Mouse (Mus musculus): ENCODE measurements around the gene Arhgdia. TPM values are rescaled to one million over a fixed set of nuclear protein-coding genes. Genes with fewer than 3 reads are reported as not detected.

Gene Arhgdia
- total RNA-seq, 2 experiments from 2014 or later: 281 to 286 TPM

Small RNA genes within 50 kb of the gene (microRNA-seq; reads per million reads assigned to microRNA genes)
- not detected for gene Mir6936

Other genes with a start within 250 kb of the Arhgdia start
- gene Actg1, start 233.1 kb downstream of the Arhgdia start, total RNA-seq (2021): 100 to 1,000 TPM; 954 to 956 TPM
- gene Fscn2, start 220.1 kb downstream of the Arhgdia start, total RNA-seq (2021): under 1 TPM; 0.15 to 0.45 TPM
- gene Faap100, start 202.9 kb downstream of the Arhgdia start, total RNA-seq (2021): 10 to 100 TPM; 19.5 to 26.4 TPM
- gene Nploc4, start 143.9 kb downstream of the Arhgdia start, total RNA-seq (2021): 10 to 100 TPM; 59.7 to 67.0 TPM
- 1 to 10 TPM in 1 of 2 experiments, under 1 TPM in 1; 0.30 to 2.6 TPM for gene Tspan10, start 139.0 kb downstream of the Arhgdia start, total RNA-seq (2021)
- gene Pde6g, start 128.1 kb downstream of the Arhgdia start, total RNA-seq (2021): under 1 TPM in 1 of 2 experiments, not detected in 1; 0.94 TPM
- 10 to 100 TPM; 59.0 to 82.0 TPM for gene Oxld1, start 123.6 kb downstream of the Arhgdia start, total RNA-seq (2021)
- 10 to 100 TPM; 16.1 to 18.8 TPM for gene Ccdc137, start 123.5 kb downstream of the Arhgdia start, total RNA-seq (2021)
- 10 to 100 TPM; 20.6 to 20.9 TPM for gene Arl16, start 114.0 kb downstream of the Arhgdia start, total RNA-seq (2021)
- 100 to 1,000 TPM; 179 to 189 TPM for gene Mrpl12, start 97.0 kb downstream of the Arhgdia start, total RNA-seq (2021)
- gene Slc25a10, start 89.8 kb downstream of the Arhgdia start, total RNA-seq (2021): 10 to 100 TPM; 58.5 to 60.9 TPM
- 10 to 100 TPM in 1 of 2 experiments, 1 to 10 TPM in 1; 9.6 to 15.7 TPM for gene Gcgr, start 50.9 kb downstream of the Arhgdia start, total RNA-seq (2021)
- 10 to 100 TPM; 60.0 to 62.2 TPM for gene Mcrip1, start 31.9 kb downstream of the Arhgdia start, total RNA-seq (2021)
- gene Ppp1r27, start 30.5 kb downstream of the Arhgdia start, total RNA-seq (2021): 10 to 100 TPM in 1 of 2 experiments, 1 to 10 TPM in 1; 7.1 to 21.8 TPM
- gene P4hb, start 8.4 kb downstream of the Arhgdia start, total RNA-seq (2021): 100 to 1,000 TPM; 424 to 571 TPM
- gene Alyref, start 16.7 kb upstream of the Arhgdia start, total RNA-seq (2021): 100 to 1,000 TPM; 112 to 114 TPM
- gene Anapc11, start 16.8 kb upstream of the Arhgdia start, total RNA-seq (2021): 10 to 100 TPM; 73.1 to 86.4 TPM
- 1 to 10 TPM; 1.0 to 1.3 TPM for gene Npb, start 26.9 kb upstream of the Arhgdia start, total RNA-seq (2021)
- 100 to 1,000 TPM; 144 to 150 TPM for gene Pcyt2, start 36.3 kb upstream of the Arhgdia start, total RNA-seq (2021)
- 10 to 100 TPM; 33.2 to 40.3 TPM for gene Sirt7, start 43.6 kb upstream of the Arhgdia start, total RNA-seq (2021)
- 10 to 100 TPM; 41.1 to 46.5 TPM for gene Mafg, start 52.0 kb upstream of the Arhgdia start, total RNA-seq (2021)
- gene Pycr1, start 62.1 kb upstream of the Arhgdia start, total RNA-seq (2021): 1 to 10 TPM; 5.1 to 5.2 TPM
- 1 to 10 TPM; 3.2 to 7.6 TPM for gene Myadml2, start 66.5 kb upstream of the Arhgdia start, total RNA-seq (2021)
- gene Notum, start 79.6 kb upstream of the Arhgdia start, total RNA-seq (2021): 10 to 100 TPM; 12.4 to 13.3 TPM
- gene Aspscr1, start 91.3 kb upstream of the Arhgdia start, total RNA-seq (2021): 10 to 100 TPM; 67.9 to 81.5 TPM
- 10 to 100 TPM; 47.6 to 51.3 TPM for gene Cenpx, start 132.1 kb upstream of the Arhgdia start, total RNA-seq (2021)
- 10 to 100 TPM; 20.0 to 27.4 TPM for gene Lrrc45, start 132.3 kb upstream of the Arhgdia start, total RNA-seq (2021)
- 1 to 10 TPM; 3.8 to 9.5 TPM for gene Rac3, start 139.8 kb upstream of the Arhgdia start, total RNA-seq (2021)
- 10 to 100 TPM; 33.0 to 37.3 TPM for gene Dcxr, start 145.7 kb upstream of the Arhgdia start, total RNA-seq (2021)
- 10 to 100 TPM in 1 of 2 experiments, 1 to 10 TPM in 1; 9.2 to 17.6 TPM for gene Cbr2, start 150.5 kb upstream of the Arhgdia start, total RNA-seq (2021)
- gene Hmga1b, start 181.2 kb upstream of the Arhgdia start, total RNA-seq (2021): 10 to 100 TPM; 23.9 to 46.6 TPM
- gene Rfng, start 202.6 kb upstream of the Arhgdia start, total RNA-seq (2021): 10 to 100 TPM; 15.9 to 20.6 TPM
- 10 to 100 TPM; 84.2 to 89.3 TPM for gene Gps1, start 202.6 kb upstream of the Arhgdia start, total RNA-seq (2021)
- gene Dus1l, start 214.8 kb upstream of the Arhgdia start, total RNA-seq (2021): 10 to 100 TPM; 61.2 to 64.3 TPM
- gene Fasn, start 242.9 kb upstream of the Arhgdia start, total RNA-seq (2021): 100 to 1,000 TPM in 1 of 2 experiments, 10 to 100 TPM in 1; 93.1 to 104 TPM